In the genomic region with DNA sequence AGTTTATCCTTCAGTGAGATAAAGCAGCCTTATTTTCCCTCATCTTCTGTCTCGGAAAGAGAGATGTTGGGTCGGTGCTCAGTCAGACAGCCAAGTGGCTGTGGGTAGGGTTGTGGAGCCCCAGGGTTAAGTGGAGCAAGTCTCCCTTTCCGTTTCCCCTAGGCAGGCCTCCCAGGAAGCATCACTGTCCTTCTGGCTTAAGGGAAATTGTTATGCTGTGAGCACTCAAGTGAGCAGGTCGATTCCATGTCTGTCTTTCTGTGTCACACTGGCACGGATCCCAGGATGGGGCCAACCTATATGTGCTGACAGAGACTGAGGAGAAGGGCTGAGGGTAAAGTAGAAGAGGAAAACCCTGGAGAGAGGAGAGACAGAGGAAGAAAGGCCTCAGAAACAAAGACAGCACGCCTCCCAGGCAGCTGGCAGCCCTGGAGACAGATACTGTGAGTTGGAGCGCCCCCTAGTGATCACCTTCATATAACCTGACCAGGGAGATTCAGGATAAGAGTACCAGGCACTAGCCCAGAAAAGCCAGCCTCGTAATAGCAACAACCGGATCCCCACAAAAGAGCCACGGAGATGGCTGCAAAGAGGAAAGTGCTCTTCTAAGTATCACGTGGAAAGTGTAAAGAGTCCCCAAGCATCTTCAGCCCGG, we compare ENCODE assay signal across 8 mouse cellular contexts. TPM values are rescaled to one million over a fixed set of nuclear protein-coding genes. Genes with fewer than 3 reads are reported as not detected.
DNase-seq lines count a peak whose midpoint lies in the region; ATAC-seq lines count a peak whose summit lies in the region.

No protein-coding gene starts in this region.

- no peak overlapping the region for H3K4me3 ChIP-seq in intestine, embryonic 15.5 days (replicated peaks)

- H3K9me3 ChIP-seq in intestine, embryonic 15.5 days: no peaks in the 10 kb centered on the region

- intact Hi-C loops in gastrocnemius, postnatal 36 days (cut with DNase I): no loop called here
- intact Hi-C loops in left cerebral cortex, postnatal 14 days (cut with DNase I): loop anchor here (2.0 to 5.0 kb wide), 2 partner anchors 51 to 118 kb away; no protein-coding TSS in a partner anchor

- peak; percentile 91 for DNase-seq in adrenal gland, postnatal 10 days
- peak; percentile 83 for DNase-seq in embryo, embryonic 11.5 days (ENCODE audit: low read depth, low spot score)
- peak; percentile 22 to 65 for DNase-seq in gastrocnemius, postnatal 36 days
- peak; percentile 87 to 89 for DNase-seq in left cerebral cortex, postnatal 14 days (ENCODE audit: low spot score in 2 of 2)
- DNase-seq in mesoderm, embryonic 11.5 days (ENCODE audit: low read depth, low spot score): peak; percentile 91
- peak; percentile 85 for DNase-seq in right cerebral cortex, postnatal 4 days

- H3K4me2 ChIP-seq in intestine, embryonic 15.5 days (replicated peaks): no peak overlapping the region

- peak; percentile 75 for ATAC-seq in intestine, embryonic 15.5 days
- no peak; the same call in 1 of the 2 replicates for ATAC-seq in monocyte, adult 5-6 weeks (replicated peaks; ENCODE audit: insufficient number of reproducible peaks, low FRiP score, low TSS enrichment, poor library complexity, severe bottlenecking)

- H3K36me3 ChIP-seq in intestine, embryonic 15.5 days: no peaks in the 10 kb centered on the region

- no peaks in the 10 kb centered on the region for H3K27me3 ChIP-seq in intestine, embryonic 15.5 days (replicated peaks)

- H3K4me1 ChIP-seq in intestine, embryonic 15.5 days (replicated peaks): peaks cover 16% of the 10 kb centered on the region

- no peak overlapping the region for H3K9ac ChIP-seq in intestine, embryonic 15.5 days

- peak overlapping the region; percentile 23; the same call in 1 of the 2 replicates for H3K27ac ChIP-seq in intestine, embryonic 15.5 days

- 27% methylated on average over 12 of the region's 12 CpGs for WGBS in intestine, embryonic 15.5 days

RNA-seq across cellular contexts. Expression of gene Fabp6, which starts 11.6 kb away (rescaled TPM):
- not detected for total RNA-seq in adrenal gland, postnatal 10 days (2021)
- total RNA-seq in gastrocnemius, postnatal 36 days (2021): not detected
- 1.2 TPM in 2 replicates for polyA plus RNA-seq in intestine, embryonic 15.5 days (2015; fragmentation: Nextera tagmentation; extraction: Ambion mirVana)
- not detected for total RNA-seq in left cerebral cortex, postnatal 14 days (2021)
- not detected in 3 replicates for total RNA-seq in monocyte, adult 5-6 weeks (2017)

RNA-seq across cellular contexts. Expression of gene 4933415A04Rik, which starts 26.1 kb away (rescaled TPM):
- 1 to 10 TPM; 1.8 TPM for total RNA-seq in adrenal gland, postnatal 10 days (2021)
- total RNA-seq in gastrocnemius, postnatal 36 days (2021): not detected
- 4.4 and 5.4 TPM in 2 replicates for polyA plus RNA-seq in intestine, embryonic 15.5 days (2015; fragmentation: Nextera tagmentation; extraction: Ambion mirVana)
- 1 to 10 TPM; 1.1 TPM for total RNA-seq in left cerebral cortex, postnatal 14 days (2021)
- not detected in 3 replicates for total RNA-seq in monocyte, adult 5-6 weeks (2017)
